Mouse (Mus musculus): Measurements from ENCODE around the gene Kif21b.

Gene Kif21b

DNA sequence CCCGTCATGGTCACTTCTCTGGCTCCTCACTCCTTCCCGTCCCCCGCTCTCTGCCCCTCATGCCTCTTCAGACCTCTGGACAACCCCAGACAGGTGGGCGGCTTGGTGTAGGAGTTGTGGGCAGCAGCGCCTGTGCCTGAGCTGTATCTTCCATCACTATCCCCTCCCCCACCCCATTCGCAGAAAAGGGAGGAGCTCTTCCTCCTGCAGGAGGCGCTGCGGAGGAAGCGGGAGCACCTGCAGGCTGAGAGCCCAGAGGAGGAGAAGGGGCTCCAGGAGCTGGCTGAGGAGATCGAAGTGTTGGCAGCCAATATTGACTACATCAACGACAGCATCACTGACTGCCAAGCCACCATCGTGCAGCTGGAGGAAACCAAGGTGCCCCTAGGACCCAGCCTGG is 28.6 kb downstream of the Kif21b start:
- DNase-seq (ENCODE audit: low read depth, low spot score), result no peak

GRCm38 (mm10) chr1:136160297-136160696 is 29.1 kb downstream of the Kif21b start:
- no peak for DNase-seq (ENCODE audit: low read depth, low spot score)

DNA sequence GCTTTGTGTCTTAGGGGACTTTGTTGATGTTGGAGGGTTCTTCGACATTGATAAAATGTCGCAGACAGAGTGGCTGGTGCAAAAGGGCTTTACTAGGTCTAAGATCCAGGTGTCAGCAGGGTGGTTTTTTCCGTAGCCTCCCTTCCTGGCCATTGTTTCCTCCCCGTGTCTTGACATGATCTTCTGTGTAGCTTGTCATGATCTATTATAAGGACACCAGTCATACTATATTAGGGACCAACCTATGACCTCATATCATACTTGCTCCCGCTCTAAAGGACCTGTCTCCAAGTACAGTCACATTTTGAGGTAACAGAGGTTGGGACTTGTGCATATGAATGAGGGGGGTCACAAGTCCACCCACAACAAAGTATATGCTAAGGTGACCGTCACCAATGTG is 29.7 kb downstream of the Kif21b start:
- no peak for DNase-seq (ENCODE audit: low read depth, low spot score)

GRCm38 (mm10) chr1:136161333-136161921 is 30.2 kb downstream of the Kif21b start:
- DNase-seq (ENCODE audit: low read depth, low spot score), result no peak

DNA sequence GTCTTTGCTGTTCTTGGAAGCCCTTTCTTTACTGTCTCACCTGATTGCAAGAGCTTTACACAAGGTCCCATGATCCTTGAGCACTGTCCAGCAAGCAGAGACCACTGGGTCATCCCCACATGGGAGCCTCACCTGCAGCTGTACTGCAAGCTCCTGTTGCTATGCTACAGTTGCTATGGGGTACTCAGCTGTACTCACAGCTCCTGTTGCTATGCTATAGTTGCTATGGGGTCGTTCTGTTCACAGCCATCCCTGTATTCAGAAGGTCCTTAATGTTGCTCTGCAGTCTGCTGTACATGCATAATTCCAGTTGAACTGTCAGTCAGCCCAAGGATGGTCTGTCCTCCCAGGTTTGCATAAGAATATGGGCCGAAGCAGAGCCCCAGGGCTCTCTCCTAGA is 34.2 kb downstream of the Kif21b start:
- DNase-seq (ENCODE audit: low read depth, low spot score), result no peak

DNA sequence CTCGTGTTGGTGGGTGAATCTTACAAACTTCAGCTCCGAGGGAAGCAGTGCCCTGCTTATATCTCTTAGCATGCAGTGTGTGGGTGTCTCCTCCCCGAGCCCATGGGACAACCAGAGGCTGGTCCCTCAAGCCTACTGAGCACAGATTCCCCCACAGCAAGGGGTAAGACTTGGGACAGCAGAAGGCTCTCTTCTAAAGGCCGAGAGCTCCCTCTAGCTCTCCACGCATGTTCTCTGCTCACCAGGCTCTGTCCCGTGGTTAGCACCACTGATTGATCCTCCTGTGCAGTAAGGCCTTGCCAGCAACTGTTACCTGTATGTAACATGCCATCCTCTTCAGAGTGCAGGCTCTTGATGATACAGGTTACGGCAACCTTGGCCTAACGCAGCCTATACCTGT is 36.5 kb downstream of the Kif21b start:
- DNase-seq (ENCODE audit: low read depth, low spot score), result no peak

DNA sequence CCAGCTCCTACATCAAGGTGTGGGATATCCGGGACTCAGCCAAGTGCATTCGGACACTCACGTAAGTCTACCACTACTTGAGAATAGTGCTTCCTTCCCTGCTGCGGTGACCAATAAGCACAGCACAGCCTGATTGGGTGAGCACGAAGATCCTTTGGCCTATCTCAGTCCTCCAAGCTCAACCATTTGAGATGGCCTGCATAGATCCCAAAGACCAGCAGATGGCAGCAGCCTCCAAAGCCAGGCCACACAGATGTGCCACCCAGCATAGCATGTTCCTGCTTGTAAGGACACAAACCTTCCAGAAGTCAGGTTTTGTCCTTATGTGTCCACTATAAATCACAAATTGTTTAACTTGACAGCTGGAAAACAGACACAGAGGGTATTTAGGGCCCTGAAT is 38.9 kb downstream of the Kif21b start:
- peak; percentile 65 for DNase-seq (ENCODE audit: low read depth, low spot score)

DNA sequence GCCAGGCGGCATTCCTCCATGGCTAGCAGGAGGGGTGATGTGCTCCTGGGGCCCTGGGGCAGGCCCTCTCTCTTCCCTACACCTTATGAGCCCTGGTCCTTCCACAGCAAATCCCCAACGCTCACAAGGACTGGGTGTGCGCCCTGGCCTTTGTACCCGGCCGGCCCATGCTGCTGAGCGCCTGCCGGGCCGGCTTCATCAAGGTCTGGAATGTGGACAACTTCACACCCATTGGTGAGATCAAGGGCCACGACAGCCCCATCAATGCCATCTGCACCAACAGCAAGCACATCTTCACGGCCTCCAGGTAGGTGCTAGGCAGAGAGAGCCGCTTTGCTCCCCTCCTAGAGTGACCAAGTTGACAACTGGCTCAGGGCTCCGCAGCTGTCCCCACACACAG is 41.5 kb downstream of the Kif21b start:
- DNase-seq (ENCODE audit: low read depth, low spot score), result no peak

- peak; percentile 36 for DNase-seq (ENCODE audit: low read depth, low spot score)
These were observed 43.0 kb downstream of the Kif21b start for GRCm38 (mm10) chr1:136174101-136174606.

DNA sequence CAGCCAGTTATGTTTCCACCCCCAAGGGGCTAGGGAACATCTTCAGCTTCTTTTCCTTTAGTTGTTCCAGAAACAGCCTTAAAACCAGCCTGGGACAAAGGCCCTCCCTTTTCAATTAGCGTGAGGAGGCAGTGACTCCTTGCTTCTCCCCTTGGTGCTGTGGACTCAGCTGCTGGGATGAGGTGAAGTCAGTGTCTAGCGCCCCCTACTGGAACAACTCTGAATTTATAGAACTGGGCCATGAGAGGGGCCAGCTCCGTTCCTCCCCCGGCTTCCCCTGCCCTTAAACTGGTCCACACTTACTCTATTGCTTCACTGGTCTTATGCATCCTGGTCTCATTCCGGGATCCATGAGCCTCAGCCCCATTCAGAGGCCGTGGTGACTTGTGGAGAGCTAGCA is 44.0 kb downstream of the Kif21b start:
- peak; percentile 28 for DNase-seq (ENCODE audit: low read depth, low spot score)

- DNase-seq (ENCODE audit: low read depth, low spot score), result no peak
These were observed 45.9 kb downstream of the Kif21b start for GRCm38 (mm10) chr1:136177085-136177484.

DNA sequence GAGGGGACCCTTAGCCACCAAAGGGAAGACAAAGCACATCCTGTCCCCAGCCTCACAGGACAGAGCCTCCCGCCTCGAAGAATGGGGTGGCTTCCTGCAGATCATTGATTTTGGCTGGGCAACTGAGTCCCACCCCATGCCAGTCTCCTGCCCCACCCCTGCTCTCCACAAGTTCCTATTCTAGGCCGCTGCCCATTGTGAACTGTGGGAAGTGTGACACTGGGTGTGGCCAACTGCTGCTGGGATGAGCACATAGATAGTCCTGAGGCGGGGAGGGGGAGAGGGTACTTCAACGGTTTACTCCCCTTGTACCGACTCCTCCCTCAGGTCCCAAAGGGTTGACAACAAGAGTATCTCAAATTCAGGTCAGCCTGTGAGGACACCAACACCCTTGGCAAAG is 47.6 kb downstream of the Kif21b start:
- no peak for DNase-seq (ENCODE audit: low read depth, low spot score)

GRCm38 (mm10) chr1:136179511-136180001 is 48.4 kb downstream of the Kif21b start:
- no peak for DNase-seq (ENCODE audit: low read depth, low spot score)

- no peak for DNase-seq (ENCODE audit: low read depth, low spot score)
These were observed 58.8 kb downstream of the Kif21b start for GRCm38 (mm10) chr1:136190033-136190432.

GRCm38 (mm10) chr1:136212803-136213202 is 81.6 kb downstream of the Kif21b start, which contains the start of gene Mroh3:
TSS of gene Mroh3 (minus strand) at chr1:136212828.
- DNase-seq (ENCODE audit: low read depth, low spot score), result no peak

- DNase-seq (ENCODE audit: low read depth, low spot score), result no peak
These were observed 83.1 kb downstream of the Kif21b start for GRCm38 (mm10) chr1:136214304-136214703.

- no peak for DNase-seq (ENCODE audit: low read depth, low spot score)
These were observed 89.1 kb downstream of the Kif21b start for GRCm38 (mm10) chr1:136220037-136220871.

GRCm38 (mm10) chr1:136222386-136222785 is 91.2 kb downstream of the Kif21b start:
- DNase-seq (ENCODE audit: low read depth, low spot score), result no peak

GRCm38 (mm10) chr1:136223758-136224342 is 92.7 kb downstream of the Kif21b start:
- no peak for DNase-seq (ENCODE audit: low read depth, low spot score)

GRCm38 (mm10) chr1:136225846-136226245 is 94.7 kb downstream of the Kif21b start:
- DNase-seq (ENCODE audit: low read depth, low spot score), result no peak

GRCm38 (mm10) chr1:136226626-136227025 is 95.4 kb downstream of the Kif21b start:
- no peak for DNase-seq (ENCODE audit: low read depth, low spot score)

All from WW6 (cell line).